Mouse (Mus musculus) heart, embryonic 12.5 days (tissue): ENCODE results near the gene Pcolce2. TPM values are rescaled to one million over a fixed set of nuclear protein-coding genes. Genes with fewer than 3 reads are reported as not detected.

Experiments
- ATAC-seq: fragments of 200-750 bp; cut with Nextera tagmentation; 2 replicates; pipeline ENCODE4 v1.8.0; 2017; ENCODE audit warnings: moderate TSS enrichment, moderate library complexity; ENCODE audit not compliant: insufficient number of reproducible peaks, low FRiP score
- H3K27ac ChIP-seq: fragments of 300-500 bp; sonication (generic); 2 replicates; pipeline ENCODE4 v1.5.1; 2016; ENCODE audit warnings: mild to moderate bottlenecking, moderate library complexity; ENCODE audit not compliant: poor library complexity, severe bottlenecking
- H3K27me3 ChIP-seq: fragments of 300-500 bp; sonication (generic); replicated peaks from 2 replicates; pipeline ENCODE4 v1.6.1; 2016; ENCODE audit warnings: mild to moderate bottlenecking, moderate library complexity
- H3K36me3 ChIP-seq: fragments of 300-500 bp; sonication (generic); 2 replicates; pipeline ENCODE4 v1.6.1; 2016; ENCODE audit warnings: mild to moderate bottlenecking, moderate library complexity
- H3K4me1 ChIP-seq: fragments of 300-500 bp; sonication (generic); replicated peaks from 2 replicates; pipeline ENCODE4 v1.6.1; 2016; ENCODE audit warnings: mild to moderate bottlenecking
- H3K4me2 ChIP-seq: fragments of 300-500 bp; sonication (generic); 2 replicates; pipeline ENCODE4 v1.6.1; 2016; ENCODE audit warnings: mild to moderate bottlenecking, moderate library complexity
- H3K4me3 ChIP-seq: fragments of 300-500 bp; sonication (generic); 2 replicates; pipeline ENCODE4 v1.5.1; 2016; ENCODE audit warnings: mild to moderate bottlenecking
- H3K9ac ChIP-seq: fragments of 300-500 bp; sonication (generic); 2 replicates; pipeline ENCODE4 v1.6.1; 2016; ENCODE audit warnings: mild to moderate bottlenecking, moderate library complexity
- H3K9me3 ChIP-seq: fragments of 300-500 bp; sonication (generic); replicated peaks from 2 replicates; pipeline ENCODE4 v1.6.1; 2016; ENCODE audit warnings: mild to moderate bottlenecking, moderate library complexity
- WGBS: fragments of 180-500 bp; shearing (Covaris S2); methylation state at CpG from one replicate; pipeline ENCODE4 v1.1.7; 2016; 5-methylcytosine and 5-hydroxymethylcytosine counted together
- polyA plus RNA-seq: library from polyadenylated mRNA; unstranded; fragments of >200 nt; fragmentation: Nextera tagmentation; extraction: Ambion mirVana; gene quantifications from 2 replicates; pipeline ENCODE4 v1.2.1, GENCODE M21; 2016

Pcolce2 gene
- polyA plus RNA-seq, 1 experiment from 2014 or later: 0.24 TPM

DNA sequence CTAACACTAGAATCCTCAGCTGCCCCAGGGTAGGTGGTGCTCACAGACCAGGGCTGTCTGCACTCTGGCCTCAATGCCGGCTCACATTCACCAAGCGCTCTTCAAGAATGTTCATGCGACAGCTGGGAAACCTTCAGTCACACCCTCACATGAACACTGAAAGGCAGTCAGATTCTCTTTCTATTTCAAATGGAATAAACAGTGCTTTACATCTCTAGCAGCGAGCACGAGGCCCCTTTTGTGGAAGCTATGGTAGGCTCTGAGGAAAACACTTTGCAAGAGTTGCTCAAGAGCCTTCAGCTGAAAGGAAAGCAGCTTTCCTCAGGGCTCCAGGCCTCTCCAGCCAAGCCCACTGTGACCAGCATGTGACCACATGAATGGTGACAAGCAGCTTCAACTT, 68.0 kb downstream of the Pcolce2 start:
- no peaks in the 10 kb centered on the region for H3K4me1 ChIP-seq
- H3K9me3 ChIP-seq: no peaks in the 10 kb centered on the region
- H3K27ac ChIP-seq: no peak overlapping the region
- peaks cover 10% of the 10 kb centered on the region for H3K36me3 ChIP-seq
- H3K4me3 ChIP-seq: no peak overlapping the region
- H3K9ac ChIP-seq: no peak overlapping the region
- no peaks in the 10 kb centered on the region for H3K27me3 ChIP-seq
- WGBS: 77% methylated on average over 5 of the region's 5 CpGs
- ATAC-seq: no peak
- H3K4me2 ChIP-seq: no peak overlapping the region

DNA sequence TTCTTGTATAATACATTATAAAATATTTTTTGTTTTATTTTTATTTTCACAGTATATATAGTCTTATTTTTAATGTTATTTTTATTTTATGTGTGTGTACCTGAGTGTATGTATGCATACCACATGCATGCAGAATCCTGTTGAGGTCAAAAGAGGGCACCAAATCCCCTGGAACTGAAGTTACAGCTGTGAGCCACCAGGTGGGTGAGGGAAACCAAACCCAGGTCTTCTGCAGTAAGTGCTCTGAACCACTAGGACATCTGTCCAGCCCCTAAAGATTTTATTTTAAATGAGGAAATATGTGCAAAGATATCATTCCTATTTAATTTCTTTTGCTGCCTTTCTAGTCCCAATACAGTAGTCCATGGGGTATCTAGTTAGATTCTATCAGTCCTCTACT, 71.5 kb downstream of the Pcolce2 start:
- no peak for ATAC-seq
- no peak overlapping the region for H3K9ac ChIP-seq
- peaks cover 10% of the 10 kb centered on the region for H3K36me3 ChIP-seq
- no peaks in the 10 kb centered on the region for H3K9me3 ChIP-seq
- H3K27me3 ChIP-seq: no peaks in the 10 kb centered on the region
- no peak overlapping the region for H3K4me2 ChIP-seq
- H3K4me3 ChIP-seq: no peak overlapping the region
- no peak overlapping the region for H3K27ac ChIP-seq
- no peaks in the 10 kb centered on the region for H3K4me1 ChIP-seq

DNA sequence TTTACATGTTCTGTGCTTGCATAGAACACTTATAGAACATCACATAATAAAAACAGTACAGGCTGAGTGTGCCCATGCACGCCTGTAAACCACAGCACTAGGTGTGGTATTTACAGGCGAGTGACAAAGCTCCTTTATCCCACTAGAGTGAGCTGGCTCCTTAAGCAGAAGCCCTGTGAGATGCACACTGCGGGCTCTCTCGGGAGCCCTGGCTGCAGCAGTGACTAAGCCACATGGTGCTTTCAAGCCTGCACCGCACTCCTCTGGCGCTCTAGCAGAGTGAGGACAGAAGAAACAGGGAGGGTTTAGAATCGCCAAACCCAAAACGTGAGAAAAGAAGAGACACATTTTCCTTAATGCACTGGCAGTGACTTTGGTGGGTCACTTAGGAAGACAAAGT, 75.2 kb downstream of the Pcolce2 start:
- H3K4me1 ChIP-seq: no peaks in the 10 kb centered on the region
- ATAC-seq: no peak
- H3K4me2 ChIP-seq: no peak overlapping the region
- H3K27ac ChIP-seq: no peak overlapping the region
- no peaks in the 10 kb centered on the region for H3K9me3 ChIP-seq
- no peak overlapping the region for H3K9ac ChIP-seq
- WGBS: 35% methylated on average over 8 of the region's 8 CpGs
- H3K4me3 ChIP-seq: no peak overlapping the region
- no peaks in the 10 kb centered on the region for H3K27me3 ChIP-seq
- peaks cover 7% of the 10 kb centered on the region for H3K36me3 ChIP-seq

DNA sequence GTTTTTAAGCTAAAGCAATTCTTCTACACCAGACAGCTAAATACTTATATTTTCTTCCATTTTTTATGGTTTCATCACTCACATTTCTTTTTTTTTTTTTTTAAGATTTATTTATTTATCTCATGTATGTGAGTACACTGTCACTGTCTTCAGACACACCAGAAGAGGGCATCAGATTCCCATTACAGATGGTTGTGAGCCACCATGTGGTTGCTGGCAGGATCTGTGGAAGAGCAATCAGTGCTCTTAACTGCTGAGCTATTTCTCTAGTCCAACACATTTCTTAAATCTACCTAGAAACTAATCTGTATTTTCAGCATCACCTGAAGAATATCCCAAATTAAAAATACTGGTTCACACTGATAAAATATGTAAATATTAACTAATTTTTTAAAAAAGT, 98.8 kb downstream of the Pcolce2 start:
- Histone ChIP-seq H3K27me3 (no peaks in the 10 kb centered on the region), H3K4me3 (no peak overlapping the region), H3K9ac (no peak overlapping the region), H3K4me2 (no peak overlapping the region), H3K27ac (no peak overlapping the region), H3K36me3 (peaks cover 5% of the 10 kb centered on the region), H3K9me3 (no peaks in the 10 kb centered on the region), H3K4me1 (no peaks in the 10 kb centered on the region)
- ATAC-seq: no peak

DNA sequence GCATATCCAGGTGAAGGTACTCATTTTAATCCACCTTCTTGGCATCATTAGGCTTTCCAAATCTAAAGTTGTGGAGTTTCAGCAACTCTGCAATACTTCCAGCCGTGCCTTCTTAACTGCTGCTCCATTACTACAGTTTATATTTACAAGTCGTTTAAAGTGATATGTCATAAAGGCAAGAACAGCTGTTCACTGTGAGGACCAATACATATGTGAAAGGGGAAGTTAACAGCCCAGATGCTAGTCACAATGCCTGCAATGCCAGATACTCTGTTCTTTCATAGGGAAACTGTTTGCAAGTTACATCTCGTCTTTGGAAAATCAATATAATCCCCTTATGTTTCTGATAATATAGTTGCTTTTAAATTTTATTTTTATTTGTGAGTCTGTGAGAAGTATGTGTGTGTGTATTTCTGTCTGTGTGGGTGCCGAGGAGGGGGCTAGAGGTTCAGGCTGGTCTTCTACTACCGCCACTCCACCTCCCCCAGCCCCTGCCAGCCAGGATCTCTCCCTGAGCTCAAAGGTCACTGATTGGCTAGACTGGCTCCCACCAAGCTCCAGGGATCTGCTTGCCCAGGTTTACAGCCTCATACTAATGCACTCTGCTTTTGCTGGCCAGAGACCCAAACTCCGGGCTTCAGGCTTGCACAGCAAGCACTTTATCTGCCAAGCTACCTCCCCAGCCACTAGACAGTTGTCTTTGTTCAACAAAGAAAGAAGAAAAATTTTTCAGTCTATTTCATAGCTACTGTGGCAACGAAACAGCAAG, 107.6 kb downstream of the Pcolce2 start:
- no peak for ATAC-seq
- WGBS: 69% methylated on average over 7 of the region's 7 CpGs
- H3K27me3 ChIP-seq: no peaks in the 10 kb centered on the region
- peaks cover 5% of the 10 kb centered on the region; the same call in 1 of the 2 replicates for H3K4me1 ChIP-seq
- no peak overlapping the region for H3K4me2 ChIP-seq
- no peaks in the 10 kb centered on the region for H3K9me3 ChIP-seq
- no peak overlapping the region for H3K9ac ChIP-seq
- H3K4me3 ChIP-seq: no peak overlapping the region
- H3K27ac ChIP-seq: no peak overlapping the region
- H3K36me3 ChIP-seq: no peaks in the 10 kb centered on the region

DNA sequence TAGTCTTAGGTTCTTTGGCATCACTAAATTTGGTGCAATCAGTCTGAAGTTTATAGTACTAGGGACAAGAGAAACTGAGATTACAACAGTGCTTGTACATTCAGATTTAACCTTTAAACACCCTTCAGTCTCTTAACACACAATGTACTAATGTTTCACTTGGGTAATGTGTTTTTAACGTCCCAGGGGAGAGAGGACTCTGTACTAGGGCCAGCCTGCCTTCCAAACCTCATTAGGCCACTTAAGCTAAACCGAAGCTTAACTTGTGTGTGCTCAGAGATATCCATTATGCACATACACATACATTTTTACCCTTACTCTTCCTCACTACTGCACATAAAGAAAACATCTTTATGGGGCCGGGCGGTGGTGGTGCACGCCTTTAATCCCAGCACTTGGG, 109.9 kb downstream of the Pcolce2 start:
- WGBS: 78% methylated on average over 5 of the region's 5 CpGs
- no peak for ATAC-seq

More for the DNA sequence above, 109.9 kb downstream of the Pcolce2 start:
- Histone ChIP-seq H3K27ac (no peak overlapping the region), H3K36me3 (no peaks in the 10 kb centered on the region), H3K9me3 (no peaks in the 10 kb centered on the region), H3K4me1 (peaks cover 8% of the 10 kb centered on the region; the same call in 1 of the 2 replicates), H3K4me2 (no peak overlapping the region), H3K27me3 (0 out of 2 replicates have a peak, but pooled peaks cover 8% of the 10 kb centered on the region), H3K9ac (no peak overlapping the region), H3K4me3 (no peak overlapping the region)

Other genes with a start within 250 kb of the Pcolce2 start
- gene Chst2, start 230.9 kb upstream of the Pcolce2 start, polyA plus RNA-seq: 2.4 and 2.5 TPM in 2 replicates
- 99.9 and 101 TPM in 2 replicates for gene U2surp, start 125.6 kb upstream of the Pcolce2 start, polyA plus RNA-seq
- gene Paqr9, start 77.9 kb upstream of the Pcolce2 start, polyA plus RNA-seq: 0.85 and 0.89 TPM in 2 replicates
- gene Trpc1, start 112.8 kb downstream of the Pcolce2 start, polyA plus RNA-seq: 2.1 and 3.8 TPM in 2 replicates
- 1.1 and 2.3 TPM in 2 replicates for gene Pls1, start 207.7 kb downstream of the Pcolce2 start, polyA plus RNA-seq
- 15.7 and 17.2 TPM in 2 replicates for gene Atr, start 220.0 kb downstream of the Pcolce2 start, polyA plus RNA-seq